Mouse (Mus musculus) intestine, embryonic 16.5 days (tissue): Measurements from ENCODE around the gene Fam168a. TPM values are rescaled to one million over a fixed set of nuclear protein-coding genes. Genes with fewer than 3 reads are reported as not detected.

Experiments
- ATAC-seq: fragments of 200-750 bp; cut with Nextera tagmentation; 2 replicates; pipeline ENCODE4 v1.8.0; 2017; ENCODE audit warnings: moderate TSS enrichment, moderate library complexity
- H3K27ac ChIP-seq: fragments of 300-500 bp; sonication (generic); 2 replicates; pipeline ENCODE4 v1.5.1; 2014; ENCODE audit warnings: mild to moderate bottlenecking, low read length
- H3K27me3 ChIP-seq: fragments of 300-500 bp; sonication (generic); replicated peaks from 2 replicates; pipeline ENCODE4 v1.6.1; 2014; ENCODE audit warnings: low read length, control low read depth, mixed read lengths; ENCODE audit not compliant: control insufficient read depth, insufficient read depth
- H3K36me3 ChIP-seq: fragments of 300-500 bp; sonication (generic); 2 replicates; pipeline ENCODE4 v1.6.1; 2014; ENCODE audit warnings: low read length, control low read depth; ENCODE audit not compliant: control insufficient read depth, insufficient read depth
- H3K4me1 ChIP-seq: fragments of 300-500 bp; sonication (generic); 2 replicates; pipeline ENCODE4 v1.6.1; 2014; ENCODE audit warnings: low read length, control low read depth, mixed read lengths; ENCODE audit not compliant: control insufficient read depth, insufficient read depth
- H3K4me2 ChIP-seq: fragments of 300-500 bp; sonication (generic); 2 replicates; pipeline ENCODE4 v1.6.1; 2014; ENCODE audit warnings: low read depth, low read length, control low read depth
- H3K4me3 ChIP-seq: fragments of 300-500 bp; sonication (generic); 2 replicates; pipeline ENCODE4 v1.5.1; 2014; ENCODE audit warnings: mild to moderate bottlenecking, low read length
- H3K9ac ChIP-seq: fragments of 300-500 bp; sonication (generic); 2 replicates; pipeline ENCODE4 v1.6.1; 2014; ENCODE audit warnings: low read depth, low read length
- H3K9me3 ChIP-seq: fragments of 300-500 bp; sonication (generic); 2 replicates; pipeline ENCODE4 v1.6.1; 2016; ENCODE audit warnings: low read length, control low read depth; ENCODE audit not compliant: control insufficient read depth
- WGBS: fragments of 180-500 bp; shearing (Covaris S2); extraction: QIAGEN DNeasy Blood & Tissue Kit; methylation state at CpG from one replicate; pipeline ENCODE4 v1.1.7; 2014; 5-methylcytosine and 5-hydroxymethylcytosine counted together
- polyA plus RNA-seq: library from polyadenylated mRNA; unstranded; fragments of >200 nt; fragmentation: Nextera tagmentation; extraction: Ambion mirVana; gene quantifications from 2 replicates; pipeline ENCODE4 v1.2.1, GENCODE M21; 2015

Gene Fam168a
- polyA plus RNA-seq, 1 experiment from 2014 or later, result 24.9 TPM

- Histone ChIP-seq H3K27ac (no peak overlapping the region), H3K9me3 (no peaks in the 10 kb centered on the region), H3K36me3 (no peaks in the 10 kb centered on the region), H3K4me1 (0 out of 2 replicates have a peak, but pooled peaks cover 2% of the 10 kb centered on the region), H3K27me3 (no peaks in the 10 kb centered on the region), H3K4me2 (no peak overlapping the region), H3K9ac (no peak overlapping the region), H3K4me3 (no peak overlapping the region)
- no peak for ATAC-seq
- WGBS, result 90% methylated on average over 4 of the region's 4 CpGs
Observed at GRCm38 (mm10) chr7:100818401-100819064, 112.1 kb downstream of the Fam168a start.

- ATAC-seq, result no peak
- H3K4me2 ChIP-seq, result no peak overlapping the region
- no peaks in the 10 kb centered on the region for H3K4me1 ChIP-seq
- WGBS, result 94% methylated on average over 3 of the region's 3 CpGs
- no peaks in the 10 kb centered on the region for H3K9me3 ChIP-seq
- H3K27me3 ChIP-seq, result no peaks in the 10 kb centered on the region
- H3K36me3 ChIP-seq, result no peaks in the 10 kb centered on the region
- no peak overlapping the region for H3K9ac ChIP-seq
- no peak overlapping the region for H3K4me3 ChIP-seq
- H3K27ac ChIP-seq, result no peak overlapping the region
Observed at GRCm38 (mm10) chr7:100824661-100825060, 118.2 kb downstream of the Fam168a start.

- Histone ChIP-seq H3K27ac (no peak overlapping the region), H3K9me3 (no peaks in the 10 kb centered on the region), H3K36me3 (no peaks in the 10 kb centered on the region), H3K27me3 (no peaks in the 10 kb centered on the region), H3K4me3 (no peak overlapping the region), H3K4me1 (no peaks in the 10 kb centered on the region), H3K9ac (no peak overlapping the region), H3K4me2 (no peak overlapping the region)
- WGBS, result 87% methylated on average over 2 of the region's 2 CpGs
- ATAC-seq, result no peak
Observed at GRCm38 (mm10) chr7:100828549-100828948, 122.1 kb downstream of the Fam168a start.

- no peak overlapping the region for H3K27ac ChIP-seq
- H3K27me3 ChIP-seq, result no peaks in the 10 kb centered on the region
- no peak overlapping the region for H3K4me3 ChIP-seq
- peaks cover 3% of the 10 kb centered on the region for H3K36me3 ChIP-seq
- H3K4me1 ChIP-seq, result no peaks in the 10 kb centered on the region
- no peak overlapping the region for H3K4me2 ChIP-seq
- 89% methylated on average over 1 of the region's 1 CpGs for WGBS
- no peak for ATAC-seq
- H3K9me3 ChIP-seq, result no peaks in the 10 kb centered on the region
- no peak overlapping the region for H3K9ac ChIP-seq
Observed at GRCm38 (mm10) chr7:100833859-100834258, 127.4 kb downstream of the Fam168a start.

- no peak overlapping the region for H3K4me3 ChIP-seq
- WGBS, result 86% methylated on average over 7 of the region's 7 CpGs
- no peak overlapping the region for H3K9ac ChIP-seq
- no peak for ATAC-seq
- no peak overlapping the region for H3K27ac ChIP-seq
- H3K36me3 ChIP-seq, result peaks cover 3% of the 10 kb centered on the region
- H3K4me1 ChIP-seq, result no peaks in the 10 kb centered on the region
- H3K27me3 ChIP-seq, result no peaks in the 10 kb centered on the region
- no peaks in the 10 kb centered on the region for H3K9me3 ChIP-seq
- H3K4me2 ChIP-seq, result no peak overlapping the region
Observed at GRCm38 (mm10) chr7:100835168-100835567, 128.7 kb downstream of the Fam168a start.

GRCm38 (mm10) chr7:100835711-100836110 is 129.3 kb downstream of the Fam168a start:
- Histone ChIP-seq H3K36me3 (peaks cover 3% of the 10 kb centered on the region), H3K9me3 (no peaks in the 10 kb centered on the region), H3K4me3 (no peak overlapping the region), H3K4me1 (no peaks in the 10 kb centered on the region), H3K27ac (no peak overlapping the region), H3K27me3 (no peaks in the 10 kb centered on the region), H3K4me2 (no peak overlapping the region), H3K9ac (no peak overlapping the region)
- WGBS, result 91% methylated on average over 6 of the region's 6 CpGs
- no peak for ATAC-seq

- WGBS, result 89% methylated on average over 10 of the region's 10 CpGs
- Histone ChIP-seq H3K9ac (no peak overlapping the region), H3K4me3 (no peak overlapping the region), H3K27me3 (no peaks in the 10 kb centered on the region), H3K27ac (no peak overlapping the region), H3K4me1 (no peaks in the 10 kb centered on the region), H3K9me3 (no peaks in the 10 kb centered on the region), H3K4me2 (no peak overlapping the region), H3K36me3 (peaks cover 3% of the 10 kb centered on the region)
- no peak for ATAC-seq
Observed at GRCm38 (mm10) chr7:100836657-100837056, 130.2 kb downstream of the Fam168a start.

- H3K4me3 ChIP-seq, result no peak overlapping the region
Observed at GRCm38 (mm10) chr7:100837701-100838100, 131.3 kb downstream of the Fam168a start.

GRCm38 (mm10) chr7:100839632-100840402 is 133.4 kb downstream of the Fam168a start:
- peaks cover 6% of the 10 kb centered on the region for H3K36me3 ChIP-seq
- H3K27me3 ChIP-seq, result no peaks in the 10 kb centered on the region
- H3K9me3 ChIP-seq, result no peaks in the 10 kb centered on the region
- no peak overlapping the region for H3K4me3 ChIP-seq
- no peak overlapping the region for H3K27ac ChIP-seq
- no peak for ATAC-seq
- no peak overlapping the region for H3K4me2 ChIP-seq
- WGBS, result 77% methylated on average over 6 of the region's 6 CpGs
- H3K9ac ChIP-seq, result no peak overlapping the region
- peaks cover under 1% of the 10 kb centered on the region; the same call in 1 of the 2 replicates for H3K4me1 ChIP-seq

More at GRCm38 (mm10) chr7:100837701-100838100, 131.3 kb downstream of the Fam168a start:
- WGBS, result 69% methylated on average over 1 of the region's 1 CpGs
- H3K27ac ChIP-seq, result no peak overlapping the region
- peaks cover 6% of the 10 kb centered on the region for H3K36me3 ChIP-seq
- no peaks in the 10 kb centered on the region for H3K27me3 ChIP-seq
- ATAC-seq, result no peak
- H3K9me3 ChIP-seq, result no peaks in the 10 kb centered on the region
- H3K4me2 ChIP-seq, result no peak overlapping the region
- H3K9ac ChIP-seq, result no peak overlapping the region
- H3K4me1 ChIP-seq, result no peaks in the 10 kb centered on the region
